Mouse (Mus musculus): ENCODE results near the gene Gphn.

Gene Gphn

DNA sequence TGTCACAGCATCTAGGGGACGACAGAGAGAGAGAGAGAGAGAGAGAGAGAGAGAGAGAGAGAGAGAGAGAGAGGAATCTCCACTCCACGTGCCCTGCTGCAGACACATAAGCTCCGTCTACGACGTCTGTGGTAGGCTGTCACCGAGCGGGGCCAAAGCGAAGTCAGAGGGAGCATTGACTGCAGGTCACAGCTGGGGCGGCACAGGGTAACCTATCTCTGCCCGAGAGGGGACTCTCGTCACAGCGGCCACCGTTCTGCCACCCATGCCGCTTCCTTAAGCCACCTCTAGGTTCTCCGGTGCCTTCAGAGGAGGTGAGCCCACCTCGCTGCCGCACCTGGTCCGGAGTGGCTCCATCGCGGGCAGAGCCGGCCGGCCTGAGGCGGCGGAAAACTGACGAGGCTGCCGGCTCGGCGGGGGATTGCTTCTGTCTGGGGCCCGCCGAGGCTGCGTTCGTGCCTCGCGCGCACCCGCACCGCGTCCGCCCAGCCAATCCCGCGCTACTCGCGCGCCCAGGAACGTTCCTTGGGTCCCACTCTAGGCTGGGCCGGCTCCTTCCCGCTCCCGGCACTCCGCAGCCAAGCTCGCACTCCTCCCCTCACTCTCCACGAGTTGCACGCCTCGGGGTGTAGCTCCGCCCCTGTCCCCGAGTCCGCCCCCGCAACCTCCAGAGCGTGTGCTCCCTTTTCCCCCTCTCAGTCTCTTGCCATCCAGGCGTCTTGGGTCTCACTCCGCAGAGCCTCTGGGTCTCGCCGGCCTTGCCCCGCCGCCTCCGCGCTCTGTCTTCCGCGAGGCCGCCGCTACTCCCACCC is at the start of gene Gphn:
Gene Gphn (plus strand): TSS at position 673 of the 812 bp plus-strand sequence.
- peak; percentile 92 for ATAC-seq (ENCODE audit: insufficient number of reproducible peaks, low FRiP score, low TSS enrichment)

DNA sequence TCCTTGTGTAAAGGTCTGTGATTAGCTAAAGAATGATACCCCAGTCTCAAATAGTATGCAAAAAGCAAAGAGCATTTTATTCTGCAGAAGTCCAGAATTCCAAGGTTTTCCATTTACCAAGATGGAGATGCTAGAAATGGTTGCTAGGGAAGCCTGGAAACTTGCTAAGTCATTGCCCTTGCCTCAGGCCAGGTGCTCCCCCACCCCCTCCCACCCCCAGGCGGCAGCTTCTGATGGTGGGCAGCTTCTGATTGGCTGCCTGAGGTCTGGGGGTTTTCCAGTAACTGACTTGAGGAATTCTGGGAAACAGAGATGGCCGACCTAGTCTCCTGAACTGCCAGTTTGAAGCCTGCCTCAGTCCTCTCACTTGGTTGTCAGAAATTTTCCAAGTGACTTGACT is 44.7 kb upstream of the Gphn start:
- no peak for ATAC-seq (ENCODE audit: insufficient number of reproducible peaks, low FRiP score, low TSS enrichment)

- no peak for ATAC-seq (ENCODE audit: insufficient number of reproducible peaks, low FRiP score, low TSS enrichment)
Observed at GRCm38 (mm10) chr12:78193942-78194341, 32.2 kb upstream of the Gphn start, which contains the start of gene Gm6657. Gene Gm6657 (plus strand): TSS chr12:78194242.

DNA sequence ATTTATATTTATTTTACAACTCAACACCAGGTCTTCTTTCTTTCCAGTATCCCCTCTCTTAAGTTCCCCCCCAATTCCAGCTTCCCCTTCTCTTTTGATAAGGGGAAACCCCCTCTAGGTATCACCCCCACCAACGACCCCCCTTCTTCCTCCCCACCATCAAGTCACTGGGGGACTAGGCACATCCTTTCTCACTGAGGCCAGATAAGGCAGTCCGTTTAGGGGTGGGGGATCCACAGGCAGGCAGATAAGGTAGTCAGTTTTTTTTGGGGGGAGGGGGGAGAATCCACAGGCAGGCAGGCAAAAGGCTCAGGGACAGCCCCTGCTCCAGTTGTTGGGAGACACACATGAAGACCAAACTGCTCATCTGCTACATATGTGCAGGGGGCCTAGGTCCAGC is 30.8 kb upstream of the Gphn start:
- ATAC-seq (ENCODE audit: insufficient number of reproducible peaks, low FRiP score, low TSS enrichment) = no peak

DNA sequence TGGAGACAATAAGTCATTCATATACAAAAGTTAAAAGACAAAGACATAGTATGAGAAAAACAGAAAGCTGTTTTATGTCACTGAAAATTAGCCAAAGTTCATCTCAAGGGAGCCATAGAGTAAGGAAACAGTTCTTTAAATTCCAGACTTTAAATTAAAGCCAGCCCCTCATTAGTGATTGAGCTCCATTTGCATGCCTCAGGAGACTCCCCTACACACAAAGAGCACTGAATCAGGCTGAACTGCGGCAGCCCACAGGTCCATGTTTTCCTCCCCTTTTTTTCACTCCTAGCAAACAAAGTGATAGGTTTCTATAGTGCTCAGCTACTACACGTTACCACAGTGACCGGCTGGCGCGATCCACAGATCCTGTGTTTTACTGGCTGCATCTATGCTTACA is 22.5 kb upstream of the Gphn start:
- ATAC-seq (ENCODE audit: insufficient number of reproducible peaks, low FRiP score, low TSS enrichment) = no peak

DNA sequence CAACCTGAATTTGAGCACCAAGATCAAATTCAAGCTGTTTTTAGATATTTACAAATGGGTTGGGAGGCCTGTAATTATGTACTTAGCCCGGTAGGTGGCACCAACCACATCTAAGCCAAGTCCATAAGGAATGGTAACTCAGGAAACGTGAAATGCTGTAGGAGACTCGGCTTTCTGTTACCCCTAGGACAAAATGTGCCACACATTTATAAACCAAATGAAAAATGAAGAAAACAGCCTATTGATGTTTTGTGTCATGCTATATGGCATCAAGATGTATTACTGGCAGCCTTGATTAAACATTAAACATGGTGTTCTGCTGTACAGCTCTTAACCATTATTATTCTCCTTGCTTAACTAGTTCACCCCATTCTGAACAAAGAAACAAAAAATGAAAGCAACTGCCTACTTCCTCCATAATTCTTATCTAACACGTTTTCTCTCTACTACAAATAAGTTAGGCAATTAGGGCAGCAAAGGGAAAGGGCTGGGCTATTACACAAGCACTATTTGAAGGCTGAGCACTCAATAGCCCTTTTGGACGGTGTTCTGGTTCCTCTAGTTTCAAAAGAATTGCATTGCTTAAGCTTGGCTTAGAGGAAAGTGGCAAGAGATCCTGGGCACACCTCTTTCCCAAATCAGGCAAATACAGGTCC is 20.1 kb upstream of the Gphn start:
- ATAC-seq (ENCODE audit: insufficient number of reproducible peaks, low FRiP score, low TSS enrichment) = peak; percentile 74

DNA sequence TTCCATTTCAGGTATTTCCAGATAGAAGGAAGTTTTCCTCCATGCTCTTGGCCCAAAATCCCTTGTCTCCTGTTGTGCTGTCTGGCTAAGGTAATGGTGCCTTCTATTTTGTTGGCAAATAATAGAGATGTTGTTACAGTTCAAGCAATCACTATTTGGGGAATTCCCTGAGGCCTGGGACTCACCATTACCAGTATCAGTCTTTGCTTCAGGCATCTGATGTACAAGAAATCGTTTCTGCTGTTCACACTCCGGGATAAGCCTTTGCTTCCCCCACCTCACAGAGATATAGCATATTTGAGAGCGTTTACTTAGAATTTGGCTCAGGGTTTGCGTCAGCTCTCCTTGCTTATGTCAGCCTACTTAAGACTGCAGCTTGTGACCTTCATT is 19.6 kb upstream of the Gphn start:
- ATAC-seq (ENCODE audit: insufficient number of reproducible peaks, low FRiP score, low TSS enrichment) = no peak; the same call in 1 of the 2 replicates

- no peak for ATAC-seq (ENCODE audit: insufficient number of reproducible peaks, low FRiP score, low TSS enrichment)
Observed at GRCm38 (mm10) chr12:78209856-78210255, 16.3 kb upstream of the Gphn start.

DNA sequence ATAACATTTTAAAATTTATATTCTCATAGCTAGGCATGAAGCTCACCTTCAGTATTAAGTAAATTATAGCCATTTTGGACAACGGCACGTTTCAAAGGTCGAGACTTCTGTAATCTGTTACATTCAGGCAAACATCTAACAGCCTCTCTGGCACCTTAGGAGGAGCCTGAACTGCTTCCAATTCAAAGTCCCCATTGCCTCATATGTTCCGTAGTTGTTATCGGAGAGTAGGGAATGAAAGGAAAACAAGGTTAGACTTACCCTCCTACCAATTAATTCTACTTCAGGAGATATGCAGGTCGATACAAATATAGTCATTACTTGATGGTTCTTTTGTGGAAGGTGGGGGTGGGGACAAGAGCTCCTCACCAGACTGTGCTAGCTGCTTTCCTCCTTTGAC is 10.7 kb upstream of the Gphn start:
- ATAC-seq (ENCODE audit: insufficient number of reproducible peaks, low FRiP score, low TSS enrichment) = no peak

GRCm38 (mm10) chr12:78219191-78219825 is 6.9 kb upstream of the Gphn start:
- ATAC-seq (ENCODE audit: insufficient number of reproducible peaks, low FRiP score, low TSS enrichment) = no peak

GRCm38 (mm10) chr12:78226519-78226875 is 318 bp downstream of the Gphn start:
- peak; percentile 83 for ATAC-seq (ENCODE audit: insufficient number of reproducible peaks, low FRiP score, low TSS enrichment)

DNA sequence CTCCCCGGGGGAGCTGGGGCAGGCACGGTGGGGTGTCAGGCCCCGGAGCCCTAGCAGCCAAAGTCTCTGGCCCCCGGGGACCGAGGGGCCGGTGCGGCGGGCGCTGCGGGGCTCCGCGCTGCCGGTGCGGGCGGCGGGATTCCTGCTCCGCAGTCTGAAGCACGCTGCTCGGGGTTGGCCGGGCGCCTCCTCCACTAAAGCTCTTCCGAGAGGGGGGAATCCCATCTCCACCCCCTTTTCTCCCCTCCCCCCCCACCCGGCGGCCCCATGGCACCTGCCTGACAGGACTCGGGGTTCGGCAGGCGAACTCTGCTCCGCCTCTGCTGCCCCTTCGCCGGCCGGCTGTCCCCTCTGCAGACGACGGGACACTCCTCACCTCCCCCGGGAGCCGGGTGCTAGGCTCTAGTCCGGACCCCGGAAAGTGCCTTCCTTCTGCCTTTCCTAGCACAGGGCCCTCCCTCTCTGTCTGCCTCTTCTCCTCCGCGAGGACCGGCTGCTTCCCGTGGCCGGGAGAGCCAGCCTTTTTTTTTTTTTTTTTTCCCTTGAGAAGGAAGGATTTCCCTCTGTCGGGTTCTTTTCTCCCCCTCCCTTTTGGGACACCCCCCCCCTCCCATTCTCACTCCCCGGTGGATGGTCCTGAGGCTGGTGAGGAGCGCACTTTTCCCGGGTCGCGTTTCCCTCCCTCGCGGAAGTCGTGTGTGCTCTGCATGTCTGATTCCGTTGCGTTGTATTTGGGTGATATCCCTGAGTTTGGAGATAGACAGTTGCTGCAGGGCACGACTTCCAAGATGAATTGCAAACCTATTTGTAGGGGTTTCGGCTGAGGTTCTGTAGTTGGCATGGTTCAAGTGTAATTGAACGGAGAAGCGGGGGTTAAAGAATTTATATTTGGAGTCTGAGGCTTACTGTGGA is 1.1 kb downstream of the Gphn start:
- ATAC-seq (ENCODE audit: insufficient number of reproducible peaks, low FRiP score, low TSS enrichment) = peak; percentile 19; the same call in 1 of the 2 replicates

DNA sequence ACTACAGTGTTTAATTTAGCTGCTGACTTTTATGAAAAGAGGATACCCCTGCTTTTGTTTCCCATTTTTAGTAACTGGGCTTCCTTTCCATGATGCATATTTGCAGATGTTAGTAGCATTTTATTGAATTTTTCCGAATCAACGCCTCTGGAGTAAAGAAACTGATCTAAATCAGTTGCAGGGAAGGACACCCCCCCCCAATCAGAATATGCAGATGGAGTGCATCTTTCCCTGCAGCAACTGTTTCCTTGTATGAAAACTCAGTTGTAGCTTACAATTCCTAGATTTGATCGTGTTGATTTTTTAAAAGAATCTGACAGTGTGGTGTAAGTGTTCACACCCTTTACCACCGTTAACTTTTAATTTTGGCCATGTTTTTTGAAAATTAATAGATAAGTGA is 2.0 kb downstream of the Gphn start:
- ATAC-seq (ENCODE audit: insufficient number of reproducible peaks, low FRiP score, low TSS enrichment) = no peak

DNA sequence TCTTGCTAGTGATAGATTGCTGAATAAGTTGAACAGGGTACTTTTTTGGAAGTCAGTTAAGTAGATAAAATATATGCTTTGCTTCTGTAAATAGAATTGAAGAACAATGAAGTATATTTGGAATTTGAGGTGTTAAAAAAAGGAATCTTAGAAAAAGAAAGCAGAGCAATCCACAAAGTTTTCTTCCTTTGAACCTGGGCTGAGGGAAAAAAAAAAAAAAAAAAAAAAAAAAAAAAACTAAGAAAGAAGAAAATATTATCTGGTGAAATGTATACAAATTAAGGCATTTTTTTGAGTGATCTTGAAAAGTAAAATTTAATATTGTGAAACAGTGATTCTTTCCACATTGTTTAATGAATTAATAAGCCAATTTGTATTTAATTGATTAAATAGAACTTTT is 6.4 kb downstream of the Gphn start:
- ATAC-seq (ENCODE audit: insufficient number of reproducible peaks, low FRiP score, low TSS enrichment) = no peak

DNA sequence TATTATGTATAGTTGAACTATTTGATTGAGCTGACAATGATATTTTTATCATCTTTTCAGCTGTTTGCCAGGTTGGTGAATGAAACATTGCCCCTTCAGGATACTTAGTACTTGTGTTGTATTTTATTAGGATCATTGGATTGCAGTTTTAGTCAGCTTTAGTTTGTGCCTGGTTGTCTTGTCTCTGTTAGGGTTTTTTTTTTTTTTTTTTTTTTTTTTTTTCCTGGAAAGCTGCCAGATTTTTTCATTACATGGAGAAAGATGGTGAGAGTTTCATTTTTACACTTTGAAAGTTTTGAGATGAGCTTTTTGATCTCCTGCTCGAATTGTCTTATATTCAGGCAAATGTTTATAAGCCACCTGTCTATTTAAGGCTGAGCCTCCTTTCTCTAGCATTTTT is 22.2 kb downstream of the Gphn start:
- no peak for ATAC-seq (ENCODE audit: insufficient number of reproducible peaks, low FRiP score, low TSS enrichment)

GRCm38 (mm10) chr12:78249151-78249550 is 23.0 kb downstream of the Gphn start:
- no peak for ATAC-seq (ENCODE audit: insufficient number of reproducible peaks, low FRiP score, low TSS enrichment)

DNA sequence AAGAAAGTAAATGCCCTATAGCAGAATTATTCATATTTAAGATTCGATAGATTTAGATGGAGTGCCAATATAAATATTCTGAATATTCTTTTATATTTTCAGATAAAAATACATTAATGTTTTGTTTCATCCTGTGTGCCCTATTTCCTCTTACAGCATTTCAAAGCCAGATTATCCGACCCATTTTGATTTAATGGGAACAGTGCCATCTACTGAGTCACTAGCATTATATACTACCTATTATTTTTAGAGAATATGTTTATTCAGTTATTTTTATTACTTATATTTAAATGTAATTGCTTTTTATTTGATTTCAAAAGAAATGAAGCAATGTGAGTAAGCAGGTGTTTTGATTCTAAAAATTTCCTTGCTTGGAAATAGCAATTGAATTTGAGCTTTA is 51.2 kb downstream of the Gphn start:
- ATAC-seq (ENCODE audit: insufficient number of reproducible peaks, low FRiP score, low TSS enrichment) = no peak

DNA sequence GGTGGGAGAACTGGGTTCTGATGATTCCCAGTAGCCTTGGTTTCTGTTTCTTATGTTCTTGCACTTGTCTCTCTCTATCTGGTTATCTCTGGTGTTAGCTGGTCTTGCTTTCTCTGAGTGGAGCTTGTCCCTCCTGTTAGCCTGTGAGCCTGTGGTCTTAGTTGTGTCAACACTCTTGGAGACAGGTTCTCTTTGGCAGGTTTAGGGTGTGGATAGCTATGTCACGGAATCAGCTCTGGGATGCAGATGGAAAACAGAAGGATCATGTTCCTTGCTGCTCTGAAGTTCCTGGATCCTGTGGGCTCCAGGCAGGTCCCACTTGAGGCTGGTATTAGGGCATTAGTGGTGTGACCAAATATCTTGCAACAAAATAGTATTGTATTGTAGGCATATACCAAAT is 64.2 kb downstream of the Gphn start:
- no peak for ATAC-seq (ENCODE audit: insufficient number of reproducible peaks, low FRiP score, low TSS enrichment)

GRCm38 (mm10) chr12:78298824-78299398 is 72.7 kb downstream of the Gphn start:
- no peak for ATAC-seq (ENCODE audit: insufficient number of reproducible peaks, low FRiP score, low TSS enrichment)

- ATAC-seq (ENCODE audit: insufficient number of reproducible peaks, low FRiP score, low TSS enrichment) = no peak
Observed at GRCm38 (mm10) chr12:78315106-78315505, 88.9 kb downstream of the Gphn start.
